Mouse (Mus musculus) CH12.LX (cell line): ENCODE data around the gene Olfr543. TPM values are rescaled to one million over a fixed set of nuclear protein-coding genes. Genes with fewer than 3 reads are reported as not detected.

Experiments used
- DNase-seq: peaks from one replicate; pipeline ENCODE4 v3.0.0-alpha.2; 2013; ENCODE audit errors: extremely low read depth
- H3K27ac ChIP-seq: 2 replicates; pipeline ENCODE4 v1.5.1; 2012; ENCODE audit warnings: low read depth, mild to moderate bottlenecking, control low read depth, moderate library complexity; ENCODE audit not compliant: insufficient read depth
- H3K27me3 ChIP-seq: replicated peaks from 2 replicates; pipeline ENCODE3; 2012; ENCODE audit warnings: inconsistent platforms
- H3K36me3 ChIP-seq, 2 experiments: replicated peaks in 1 of 2; 2 replicates each; pipeline versions ENCODE3 to v1.6.1; 2012; ENCODE audit warnings: inconsistent platforms in 1 of 2, low read length in 1 of 2, mild to moderate bottlenecking in 1 of 2, mixed read lengths in 1 of 2, moderate library complexity in 1 of 2; ENCODE audit not compliant: control insufficient read depth in 1 of 2, insufficient read depth in 1 of 2
- H3K4me1 ChIP-seq, 2 experiments: 2 replicates each; pipeline ENCODE4 v1.6.1; 2012; ENCODE audit warnings: inconsistent platforms in 1 of 2, moderate library complexity in 1 of 2; ENCODE audit not compliant: insufficient read depth in 2 of 2, control insufficient read depth in 1 of 2
- H3K4me2 ChIP-seq: 2 replicates; pipeline ENCODE4 v1.6.1; 2012; ENCODE audit warnings: low read depth, mild to moderate bottlenecking, control low read depth; ENCODE audit not compliant: poor library complexity, insufficient read depth, severe bottlenecking
- H3K4me3 ChIP-seq, 3 experiments: fragments of 150-350 bp in 1 of 3; sonication (generic) in 1 of 3; replicated peaks in 1 of 3; 2 replicates each; pipeline versions ENCODE3 to v1.5.1; 2011 to 2012; ENCODE audit warnings: low read depth in 2 of 3, low read length in 2 of 3, mild to moderate bottlenecking in 2 of 3, moderate library complexity in 2 of 3, control low read depth in 1 of 3, improper control_type of control experiment in 1 of 3, inconsistent platforms in 1 of 3, mixed read lengths in 1 of 3; ENCODE audit not compliant: poor library complexity in 1 of 3
- H3K79me2 ChIP-seq: replicated peaks from 2 replicates; pipeline ENCODE4 v1.6.1; 2012; ENCODE audit warnings: mild to moderate bottlenecking, moderate library complexity; ENCODE audit not compliant: control insufficient read depth, poor library complexity, insufficient read depth, severe bottlenecking; ENCODE audit errors: extremely low read depth
- H3K9ac ChIP-seq: 2 replicates; pipeline ENCODE4 v1.6.1; 2012; ENCODE audit warnings: low read depth, mild to moderate bottlenecking, control low read depth, moderate library complexity; ENCODE audit not compliant: insufficient read depth
- H3K9me3 ChIP-seq: replicated peaks from 2 replicates; pipeline ENCODE3; 2012; ENCODE audit warnings: low read length, inconsistent platforms, mixed read lengths
- BHLHE40 ChIP-seq: IDR thresholded peaks from 2 replicates; pipeline ENCODE4 v1.6.1; 2011; ENCODE audit warnings: mild to moderate bottlenecking, low read depth, low read length, improper control_type of control experiment
- CHD2 ChIP-seq: IDR thresholded peaks from 2 replicates; pipeline ENCODE4 v1.6.1; 2011; ENCODE audit warnings: low read length, improper control_type of control experiment
- E2F4 ChIP-seq: IDR thresholded peaks from 2 replicates; pipeline ENCODE4 v1.6.1; 2011; ENCODE audit warnings: low read depth, low read length, improper control_type of control experiment; ENCODE audit not compliant: insufficient replicate concordance
- ETS1 ChIP-seq: conservative IDR thresholded peaks from 2 replicates; pipeline ENCODE4 v1.6.1; 2012; ENCODE audit warnings: low read depth, mild to moderate bottlenecking, inconsistent platforms, low read length, improper control_type of control experiment, moderate library complexity
- GABPA ChIP-seq: IDR thresholded peaks from 2 replicates; pipeline ENCODE4 v1.6.1; 2012; ENCODE audit warnings: low read depth, low read length, improper control_type of control experiment, inconsistent platforms; ENCODE audit not compliant: insufficient replicate concordance
- HCFC1 ChIP-seq: IDR thresholded peaks from 2 replicates; pipeline ENCODE4 v1.6.1; 2012; ENCODE audit warnings: low read depth, mild to moderate bottlenecking, inconsistent platforms, low read length, improper control_type of control experiment
- IRF4 ChIP-seq: IDR thresholded peaks from 2 replicates; pipeline ENCODE4 v1.6.1; 2014; ENCODE audit warnings: low read depth, mild to moderate bottlenecking, inconsistent platforms, low read length, improper control_type of control experiment
- JUN ChIP-seq: IDR thresholded peaks from 2 replicates; pipeline ENCODE4 v1.6.1; 2011; ENCODE audit warnings: low read depth, mild to moderate bottlenecking, low read length, improper control_type of control experiment, moderate library complexity; ENCODE audit not compliant: insufficient read depth
- JUND ChIP-seq: conservative IDR thresholded peaks from 2 replicates; pipeline ENCODE4 v1.6.1; 2011; ENCODE audit warnings: low read depth, low read length, improper control_type of control experiment
- KAT2A ChIP-seq: IDR thresholded peaks from 2 replicates; pipeline ENCODE4 v1.6.1; 2012; ENCODE audit warnings: low read length, improper control_type of control experiment, inconsistent platforms; ENCODE audit not compliant: insufficient replicate concordance
- MAFK ChIP-seq: IDR thresholded peaks from 2 replicates; pipeline ENCODE4 v1.6.1; 2011; ENCODE audit warnings: low read length, improper control_type of control experiment; ENCODE audit not compliant: insufficient replicate concordance
- MAZ ChIP-seq: IDR thresholded peaks from 2 replicates; pipeline ENCODE4 v1.6.1; 2012; ENCODE audit warnings: low read depth, mild to moderate bottlenecking, inconsistent platforms, low read length, improper control_type of control experiment, moderate library complexity
- MEF2A ChIP-seq: IDR thresholded peaks from 2 replicates; pipeline ENCODE4 v1.6.1; 2014; ENCODE audit warnings: low read depth, mild to moderate bottlenecking, inconsistent platforms, low read length, improper control_type of control experiment, borderline replicate concordance
- MYC ChIP-seq: IDR thresholded peaks from 2 replicates; pipeline ENCODE4 v1.6.1; 2011; ENCODE audit warnings: low read depth, mild to moderate bottlenecking, improper control_type of control experiment, low read length
- NELFE ChIP-seq: IDR thresholded peaks from 2 replicates; pipeline ENCODE4 v1.6.1; 2011; ENCODE audit warnings: low read depth, low read length, improper control_type of control experiment
- NRF1 ChIP-seq: IDR thresholded peaks from 2 replicates; pipeline ENCODE4 v1.6.1; 2014; ENCODE audit warnings: low read depth, mild to moderate bottlenecking, inconsistent platforms, low read length, improper control_type of control experiment, moderate library complexity
- PAX5 ChIP-seq: IDR thresholded peaks from 2 replicates; pipeline ENCODE4 v1.6.1; 2012; ENCODE audit warnings: low read length, inconsistent platforms, mixed read lengths
- RAD21 ChIP-seq: IDR thresholded peaks from 2 replicates; pipeline ENCODE4 v1.6.1; 2011; ENCODE audit warnings: low read depth, mild to moderate bottlenecking, low read length, improper control_type of control experiment, moderate library complexity
- RCOR1 ChIP-seq: conservative IDR thresholded peaks from 2 replicates; pipeline ENCODE4 v1.6.1; 2012; ENCODE audit warnings: low read depth, mild to moderate bottlenecking, inconsistent platforms, low read length, improper control_type of control experiment
- SIN3A ChIP-seq: IDR thresholded peaks from 2 replicates; pipeline ENCODE4 v1.6.1; 2012; ENCODE audit warnings: low read length, improper control_type of control experiment, inconsistent platforms
- SMC3 ChIP-seq: IDR thresholded peaks from 2 replicates; pipeline ENCODE4 v1.6.1; 2011; ENCODE audit warnings: low read depth, low read length, improper control_type of control experiment
- USF1 ChIP-seq: IDR thresholded peaks from 2 replicates; pipeline ENCODE4 v1.6.1; 2014; ENCODE audit warnings: low read depth, mild to moderate bottlenecking, inconsistent platforms, low read length, improper control_type of control experiment
- USF2 ChIP-seq: conservative IDR thresholded peaks from 2 replicates; pipeline ENCODE4 v1.6.1; 2011; ENCODE audit warnings: low read depth, low read length, improper control_type of control experiment
- ZC3H11A ChIP-seq: IDR thresholded peaks from 2 replicates; pipeline ENCODE4 v1.6.1; 2012; ENCODE audit warnings: low read depth, mild to moderate bottlenecking, inconsistent platforms, low read length, improper control_type of control experiment
- ZNF384 ChIP-seq: IDR thresholded peaks from 2 replicates; pipeline ENCODE4 v1.6.1; 2012; ENCODE audit warnings: low read depth, low read length, improper control_type of control experiment, inconsistent platforms
- dilution Hi-C: fragments of 300-500 bp; cut with MboI; formaldehyde crosslinking; loops from 2 replicates; pipeline ENCODE4 v1.14.3; 2020; ENCODE audit warnings: low sequenced_read_pairs; ENCODE audit not compliant: extremely low pct_unique_long_range_greater_than_20kb, extremely low pct_ligation_motif_present
- in situ Hi-C: fragments of 300-500 bp; cut with MboI; formaldehyde crosslinking; loops from 3 replicates; pipeline ENCODE4 v1.14.3; 2019; ENCODE audit warnings: low sequenced_read_pairs, low pct_ligation_motif_present, low pct_unique_long_range_greater_than_20kb, mixed read lengths
- polyA plus RNA-seq: library from polyadenylated mRNA; unstranded; fragments of >175 nt; gene quantifications from 2 replicates; pipeline ENCODE4 v1.2.1, GENCODE M21; 2012; ENCODE audit warnings: low read depth; ENCODE audit not compliant: insufficient read length
- total RNA-seq, 2 experiments: library from RNA; depleted of rRNA; stranded (reverse); fragments of 300-350 nt in 1 of 2; fragments of >200 nt in 1 of 2; gene quantifications; 2 replicates each; pipeline ENCODE4 v1.2.3; 2012 to 2014

The Olfr543 gene
- total and polyA plus RNA-seq, 3 experiments = 1.1 TPM; not detected in 2

DNA sequence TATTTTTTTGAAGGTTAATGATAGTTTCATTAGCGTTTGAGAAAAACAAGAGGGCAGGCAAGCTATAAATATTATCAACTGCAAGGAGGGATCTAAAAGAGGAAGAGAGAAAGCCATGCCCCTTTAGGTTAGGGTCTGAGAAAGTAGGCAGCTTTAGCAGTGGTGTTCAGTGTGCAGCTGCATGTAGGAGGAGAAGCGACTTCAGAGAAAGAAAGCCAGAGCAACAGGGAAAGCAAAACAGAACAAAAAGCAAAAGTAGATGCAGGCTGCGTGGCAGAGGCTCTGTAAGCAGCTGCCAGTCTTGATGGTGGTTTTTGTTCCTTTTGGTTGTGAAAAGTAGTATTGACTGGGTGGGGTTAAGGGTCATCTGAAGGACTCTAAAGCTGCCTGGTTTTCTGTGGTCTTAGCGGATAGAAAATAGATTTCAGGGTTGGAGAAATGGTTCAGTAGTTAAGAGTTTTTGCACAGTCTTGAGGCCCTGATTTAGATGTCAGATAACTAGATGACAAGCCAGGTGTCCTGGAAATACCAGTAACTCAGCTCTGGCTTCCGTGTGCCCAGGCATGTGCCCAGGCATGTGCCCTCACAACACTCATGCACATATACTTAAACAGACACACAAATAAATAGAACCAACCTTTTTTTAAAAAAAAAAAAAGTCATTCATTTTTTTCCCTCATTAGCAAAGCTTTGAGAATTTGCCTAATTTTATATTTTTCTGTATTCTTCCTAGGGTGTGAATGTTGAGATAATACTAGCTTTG is 22.7 kb downstream of the Olfr543 start (continued):
- TF ChIP-seq USF2 (no peak), GABPA (no peak), CHD2 (no peak), IRF4 (peak; percentile 75), ETS1 (0 out of 2 replicates have a peak, but pooled peaks have one; percentile 8), JUND (no peak), KAT2A (no peak), JUN (no peak), MAFK (0 out of 2 replicates have a peak, but pooled peaks have one; percentile 38), MAZ (no peak), USF1 (no peak), RAD21 (no peak), BHLHE40 (peak; percentile 60), NELFE (0 out of 2 replicates have a peak, but pooled peaks have one; percentile 27)
- TF ChIP-seq, all 38 proteins: peak for 15

DNA sequence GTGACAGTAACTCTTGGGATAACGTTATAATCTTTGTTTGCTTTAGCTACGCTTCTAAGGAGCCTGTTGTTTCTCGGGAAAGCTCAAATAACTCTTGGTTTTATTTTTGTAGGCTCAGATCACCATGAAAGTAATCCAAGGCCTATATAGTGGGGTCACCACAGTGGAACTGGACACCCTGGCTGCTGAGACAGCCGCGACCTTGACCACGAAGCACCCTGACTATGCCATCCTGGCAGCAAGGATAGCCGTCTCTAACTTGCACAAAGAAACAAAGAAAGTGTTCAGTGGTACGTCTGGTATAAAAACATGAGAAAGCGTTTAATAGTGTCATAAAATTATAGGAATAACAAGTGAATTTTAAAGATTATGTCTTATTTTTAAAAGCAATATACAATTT is 35.0 kb downstream of the Olfr543 start:
- no peak for DNase-seq
- Histone ChIP-seq H3K9me3 (no peaks in the 10 kb centered on the region), H3K36me3 (peaks cover 38 to 72% of the 10 kb centered on the region in 2 experiments), H3K9ac (no peak overlapping the region), H3K27me3 (no peaks in the 10 kb centered on the region), H3K4me2 (no peak overlapping the region), H3K4me1 (peaks cover 5 to 22% of the 10 kb centered on the region in 2 experiments), H3K4me3 (no peak overlapping the region), H3K27ac (no peak overlapping the region), H3K79me2 (peaks cover 43% of the 10 kb centered on the region)
- dilution Hi-C loops = no loop called here
- in situ Hi-C loops = no loop called here
- TF ChIP-seq NRF1 (no peak), ZNF384 (no peak), MYC (no peak), E2F4 (no peak), USF1 (no peak), ZC3H11A (no peak), MEF2A (no peak), USF2 (no peak), ETS1 (no peak), GABPA (no peak), BHLHE40 (no peak), SMC3 (no peak), RCOR1 (no peak), PAX5 (no peak), JUN (no peak), HCFC1 (no peak), SIN3A (no peak)
